Mouse (Mus musculus) spleen, adult 10 weeks (tissue): ENCODE data around the gene Col6a3. TPM values are rescaled to one million over a fixed set of nuclear protein-coding genes. Genes with fewer than 3 reads are reported as not detected.

Experiments
- polyA plus RNA-seq: library from polyadenylated mRNA; stranded (reverse); fragments of 350-450 nt; fragmentation: Illumina TruSeq; extraction: RNeasy Lipid Tissue Mini Kit (QIAGEN cat#74804); gene quantifications from one replicate; pipeline ENCODE4 v1.2.3, GENCODE M21; 2015; ENCODE audit warnings: low replicate concordance; ENCODE audit not compliant: insufficient read depth

The Col6a3 gene
- 19.7 TPM for polyA plus RNA-seq

DNA sequence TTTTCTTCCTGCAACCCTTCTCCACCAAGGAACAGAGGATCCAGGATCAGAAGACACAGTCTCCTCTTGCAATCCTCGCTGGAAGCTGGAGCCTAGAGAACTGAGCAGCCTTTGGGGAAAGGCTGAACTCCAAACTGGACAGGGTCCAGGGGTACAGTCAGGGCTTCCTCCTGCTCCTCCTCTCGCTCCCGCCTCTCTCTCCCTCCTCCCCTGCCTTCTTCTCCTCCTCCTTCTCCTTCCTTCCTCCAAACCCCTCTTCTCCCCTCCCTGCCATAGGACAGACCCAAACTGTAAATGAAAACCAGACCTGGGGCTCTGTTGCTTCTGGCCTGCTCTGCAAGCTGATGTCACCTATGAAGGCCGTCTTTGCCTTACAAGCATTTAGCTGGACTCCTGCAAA, at the start of gene Col6a3:
Col6a3 (minus strand) TSS at position 136 of the 400 bp plus-strand sequence.

Other genes starting within 250 kb of the Col6a3 start
- 96.7 TPM for gene Cops8, start 241.0 kb downstream of the Col6a3 start, polyA plus RNA-seq
- 0.39 TPM for gene Mlph, start 71.1 kb upstream of the Col6a3 start, polyA plus RNA-seq
- gene Prlh, start 109.1 kb upstream of the Col6a3 start, polyA plus RNA-seq = not detected
- not detected for gene Rab17, start 125.7 kb upstream of the Col6a3 start, polyA plus RNA-seq
- gene Lrrfip1, start 154.8 kb upstream of the Col6a3 start, polyA plus RNA-seq = 136 TPM